Mouse (Mus musculus) monocyte, adult 2 months (primary cell): Measurements from ENCODE around the gene Ppp1r13l.

Experiments used
- DNase-seq, 2 experiments: peaks; one replicate each; pipeline ENCODE4 v3.0.0; 2022; ENCODE audit warnings: low spot score in 2 of 2, low read depth in 1 of 2

Ppp1r13l gene

GRCm38 (mm10) chr7:19410766-19411344 is 51.3 kb downstream of the Ppp1r13l start:
- no peak for DNase-seq

- DNase-seq, result no peak
Measured at GRCm38 (mm10) chr7:19411783-19412182, 52.2 kb downstream of the Ppp1r13l start.

GRCm38 (mm10) chr7:19413525-19413924 is 54.0 kb downstream of the Ppp1r13l start:
- DNase-seq, result no peak

DNA sequence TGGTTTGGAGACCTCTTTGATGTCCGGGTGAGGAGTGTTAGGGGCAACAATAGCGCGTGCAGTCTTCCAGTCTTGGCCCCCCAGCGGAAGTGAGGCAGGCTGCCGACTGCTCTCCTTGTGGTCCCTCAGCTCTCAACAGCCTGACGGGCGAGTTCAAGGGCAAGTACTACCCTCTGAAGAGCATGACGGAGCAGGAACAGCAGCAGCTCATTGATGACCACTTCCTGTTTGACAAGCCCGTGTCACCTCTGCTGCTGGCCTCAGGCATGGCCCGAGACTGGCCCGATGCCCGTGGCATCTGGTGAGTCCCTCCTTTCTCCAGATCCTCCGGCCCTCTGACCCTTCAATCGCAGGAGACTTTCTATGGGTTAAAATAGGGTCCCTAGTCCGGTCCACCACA is 57.0 kb downstream of the Ppp1r13l start:
- DNase-seq, result no peak

GRCm38 (mm10) chr7:19420121-19420520 is 60.6 kb downstream of the Ppp1r13l start:
- no peak for DNase-seq

- peak; percentile 67 to 70 for DNase-seq
Measured at GRCm38 (mm10) chr7:19420821-19421636, 61.5 kb downstream of the Ppp1r13l start.

- no peak for DNase-seq
Measured at GRCm38 (mm10) chr7:19423083-19423482, 63.5 kb downstream of the Ppp1r13l start.

DNA sequence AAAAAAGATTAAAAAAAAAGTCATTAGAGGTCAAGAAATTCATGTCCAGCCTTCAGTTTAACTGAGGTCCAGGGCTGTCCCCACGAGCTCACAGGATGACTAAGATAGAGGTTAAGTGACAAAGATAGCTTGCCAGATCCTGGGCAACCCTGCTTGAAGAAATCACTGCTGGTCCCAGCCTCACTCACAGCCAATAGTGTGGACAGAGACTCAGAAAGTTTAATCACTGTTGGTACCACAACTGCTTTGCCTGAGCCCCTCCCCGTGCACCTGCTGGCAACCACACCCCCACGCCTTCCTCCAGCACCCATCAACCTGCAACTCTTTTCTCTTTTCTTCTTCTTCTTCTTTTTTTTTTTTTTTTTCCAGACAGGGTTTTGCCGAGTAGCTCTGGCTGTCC is 64.5 kb downstream of the Ppp1r13l start:
- DNase-seq, result no peak

GRCm38 (mm10) chr7:19426349-19426748 is 66.8 kb downstream of the Ppp1r13l start:
- no peak for DNase-seq

GRCm38 (mm10) chr7:19426888-19427287 is 67.3 kb downstream of the Ppp1r13l start:
- DNase-seq, result no peak
